Mouse (Mus musculus) heart, adult 2 months (tissue): Measurements from ENCODE around the gene Tpo. TPM values are rescaled to one million over a fixed set of nuclear protein-coding genes. Genes with fewer than 3 reads are reported as not detected.
A peak's percentile ranks its signal among the peaks of the same experiment; 100 is the strongest.

Experiments
- DNase-seq, 2 experiments: peaks; one replicate each; pipeline ENCODE4 v3.0.0; 2021
- H3K27ac ChIP-seq: fragments of 200-600 bp; 2 replicates; pipeline ENCODE4 v1.8.1; 2022
- H3K27me3 ChIP-seq: fragments of 200-500 bp; 2 replicates; pipeline ENCODE4 v1.6.1; 2012; ENCODE audit warnings: mild to moderate bottlenecking, low read length, inconsistent platforms, mixed read lengths; ENCODE audit not compliant: control insufficient read depth, insufficient read depth
- H3K36me3 ChIP-seq: fragments of 200-500 bp; 2 replicates; pipeline ENCODE4 v1.6.1; 2012; ENCODE audit warnings: low read length, inconsistent platforms; ENCODE audit not compliant: control insufficient read depth, insufficient read depth
- H3K4me1 ChIP-seq: fragments of 200-500 bp; 2 replicates; pipeline ENCODE4 v1.6.1; 2011; ENCODE audit warnings: low read length; ENCODE audit not compliant: control insufficient read depth, insufficient read depth
- H3K4me3 ChIP-seq: fragments of 200-600 bp; 2 replicates; pipeline ENCODE4 v1.8.1; 2022
- H3K79me2 ChIP-seq: fragments of 200-500 bp; replicated peaks from 2 replicates; pipeline ENCODE4 v1.6.1; 2012; ENCODE audit warnings: mild to moderate bottlenecking, inconsistent platforms, low read length, moderate library complexity, mixed read lengths; ENCODE audit not compliant: control insufficient read depth, insufficient read depth
- H3K9ac ChIP-seq: fragments of 200-500 bp; 2 replicates; pipeline ENCODE4 v1.6.1; 2012; ENCODE audit warnings: low read depth, mild to moderate bottlenecking, control low read depth, inconsistent platforms, low read length, mixed read lengths
- CTCF ChIP-seq: fragments of 200-600 bp; IDR thresholded peaks from 2 replicates; pipeline ENCODE4 v1.8.1; 2022; ENCODE audit warnings: antibody characterized with exemption, mild to moderate bottlenecking, moderate library complexity
- EP300 ChIP-seq: fragments of 200-500 bp; IDR thresholded peaks from 2 replicates; pipeline ENCODE4 v1.6.1; 2011; ENCODE audit warnings: low read depth, low read length, control low read depth; ENCODE audit not compliant: insufficient read depth
- POLR2A ChIP-seq: fragments of 200-500 bp; IDR thresholded peaks from 2 replicates; pipeline ENCODE4 v1.6.1; 2011; ENCODE audit warnings: mild to moderate bottlenecking, low read depth, low read length, control low read depth; ENCODE audit not compliant: insufficient read depth
- WGBS: fragments of 180-500 bp; shearing (Covaris S2); methylation state at CpG from one replicate; pipeline ENCODE4 v1.1.7; 2018; 5-methylcytosine and 5-hydroxymethylcytosine counted together
- intact Hi-C: fragments of 180-260 bp; cut with DNase I; formaldehyde crosslinking; loops from one replicate; pipeline ENCODE4 v1.15.1; 2025
- polyA plus RNA-seq: library from polyadenylated mRNA; depleted of rRNA; stranded (reverse); fragments of >200 nt; gene quantifications from 2 replicates; pipeline ENCODE4 v1.2.3, GENCODE M21; 2012
- total RNA-seq, 2 experiments: library from RNA; stranded (reverse); gene quantifications; 2 replicates each; pipeline ENCODE4 v1.2.3; 2021

Tpo gene
- total and polyA plus RNA-seq, 3 experiments = not detected

DNA sequence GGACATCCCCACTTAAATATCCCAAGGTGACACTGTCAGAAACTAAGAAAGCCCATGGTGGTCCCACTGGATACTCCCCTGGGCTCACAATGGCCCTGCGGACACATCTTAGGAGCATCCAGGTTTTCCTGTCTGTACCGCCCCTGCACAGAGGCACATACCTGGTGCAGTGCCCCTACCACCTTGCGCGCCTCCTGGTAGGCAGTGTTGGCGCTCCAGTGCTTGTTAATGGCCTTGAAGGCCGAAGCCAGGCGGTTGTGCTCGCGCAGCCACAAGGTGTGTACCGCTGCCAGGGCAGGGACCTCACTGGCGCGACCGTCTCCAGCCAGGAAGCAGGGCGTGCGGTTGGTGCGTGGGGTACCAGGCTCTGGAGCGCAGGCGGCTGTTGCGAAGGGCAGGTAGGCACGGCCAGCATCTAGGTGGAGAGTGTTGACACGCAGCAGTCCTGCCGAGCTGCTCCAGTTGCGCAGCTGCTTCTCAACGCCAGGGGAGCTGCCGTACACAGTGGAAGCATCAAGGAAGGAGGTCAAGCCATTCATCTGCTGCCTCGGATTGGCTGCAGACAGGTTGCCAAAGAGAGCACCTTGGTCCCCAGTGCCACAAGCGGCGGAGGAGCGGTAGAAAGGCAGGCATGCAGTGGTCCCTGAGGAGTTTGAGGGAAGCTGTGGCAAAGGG lies 29.4 kb downstream of the Tpo start:
- no peaks in the 10 kb centered on the region for H3K36me3 ChIP-seq
- H3K9ac ChIP-seq = no peak overlapping the region
- WGBS = 34% methylated on average over 29 of the region's 29 CpGs
- TF ChIP-seq CTCF (peak; percentile 19), EP300 (no peak)
- H3K27ac ChIP-seq = no peak overlapping the region
- no peaks in the 10 kb centered on the region for H3K79me2 ChIP-seq
- no peak overlapping the region for H3K4me3 ChIP-seq
- DNase-seq = no peak
- H3K4me1 ChIP-seq = no peaks in the 10 kb centered on the region
- H3K27me3 ChIP-seq = no peaks in the 10 kb centered on the region; the same call in 1 of the 2 replicates
- intact Hi-C loops = no loop called here

DNA sequence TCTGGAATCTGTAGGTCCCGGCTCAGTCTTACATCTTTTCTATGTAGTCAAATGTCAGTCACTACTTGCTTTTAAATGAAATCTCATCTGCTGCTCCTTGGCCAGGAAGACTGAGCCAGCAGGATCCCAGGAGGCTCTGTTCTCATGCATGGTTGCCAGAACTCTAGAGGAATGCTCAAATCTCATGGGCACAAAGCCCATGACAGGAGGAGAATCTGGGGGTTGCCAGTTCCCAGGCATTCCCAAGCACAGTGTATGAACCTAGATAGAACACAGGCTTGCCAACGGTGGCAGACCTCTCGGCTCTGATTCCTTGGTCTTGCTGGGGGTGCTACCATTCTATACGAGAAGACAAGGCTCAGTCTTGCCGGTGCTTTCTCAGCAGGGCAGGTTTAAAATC lies 40.3 kb downstream of the Tpo start:
- Histone ChIP-seq H3K36me3 (no peaks in the 10 kb centered on the region), H3K27ac (no peak overlapping the region), H3K27me3 (no peaks in the 10 kb centered on the region), H3K4me3 (no peak overlapping the region), H3K9ac (no peak overlapping the region), H3K4me1 (no peaks in the 10 kb centered on the region), H3K79me2 (no peaks in the 10 kb centered on the region)
- intact Hi-C loops = no loop called here
- DNase-seq = peak; percentile 26 to 48
- no peak for TF ChIP-seq POLR2A
- no peak for TF ChIP-seq EP300
- TF ChIP-seq CTCF = no peak
- 54% methylated on average over 5 of the region's 5 CpGs for WGBS

DNA sequence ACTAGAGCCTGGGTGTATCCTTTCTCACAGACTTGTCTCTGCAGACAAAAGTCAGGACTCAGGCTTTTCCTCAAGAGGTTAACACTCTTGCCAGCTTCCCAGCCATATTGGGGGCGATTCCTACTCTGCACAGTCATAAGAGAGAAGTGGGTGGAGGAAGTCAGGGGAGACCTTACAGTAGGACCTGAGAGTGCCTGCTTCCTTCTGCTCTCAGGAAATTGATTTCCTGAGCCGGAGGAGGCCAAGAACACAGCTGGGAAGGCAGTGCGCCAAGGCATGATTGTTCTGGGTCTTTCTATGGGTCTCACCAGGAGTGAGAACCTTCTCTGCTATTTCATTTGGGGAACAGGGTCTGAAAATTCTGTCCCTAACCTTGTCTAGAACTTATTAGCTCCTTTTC lies 48.5 kb downstream of the Tpo start:
- H3K9ac ChIP-seq = no peak overlapping the region
- TF ChIP-seq CTCF (no peak), POLR2A (no peak), EP300 (no peak)
- peak; percentile 13 to 28 for DNase-seq
- no peaks in the 10 kb centered on the region for H3K79me2 ChIP-seq
- no peaks in the 10 kb centered on the region for H3K36me3 ChIP-seq
- no peak overlapping the region for H3K4me3 ChIP-seq
- intact Hi-C loops = no loop called here
- WGBS = 40% methylated on average over 3 of the region's 3 CpGs
- H3K27me3 ChIP-seq = no peaks in the 10 kb centered on the region
- no peak overlapping the region for H3K27ac ChIP-seq
- peaks cover 2% of the 10 kb centered on the region for H3K4me1 ChIP-seq

DNA sequence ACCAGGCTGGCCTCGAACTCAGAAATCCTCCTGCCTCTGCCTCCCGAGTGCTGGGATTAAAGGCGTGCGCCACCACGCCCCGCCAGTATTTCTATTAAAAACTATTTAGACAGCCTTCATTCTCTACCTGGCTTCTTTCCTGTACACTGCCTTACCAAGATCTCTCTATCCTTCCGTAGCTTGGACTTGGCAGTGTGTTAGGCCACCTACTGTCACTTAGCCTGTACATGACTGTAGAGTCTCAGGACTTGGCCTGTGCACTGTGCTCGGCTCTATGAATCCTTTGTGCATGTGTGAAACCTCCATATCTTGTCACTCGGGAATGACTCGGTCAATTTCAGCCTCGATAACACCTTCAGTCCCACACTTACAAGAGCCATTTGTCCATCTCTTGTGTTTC lies 55.4 kb downstream of the Tpo start:
- 87% methylated on average over 11 of the region's 11 CpGs for WGBS
- TF ChIP-seq POLR2A (no peak), EP300 (no peak), CTCF (no peak)
- intact Hi-C loops = no loop called here
- H3K27me3 ChIP-seq = no peaks in the 10 kb centered on the region
- H3K9ac ChIP-seq = no peak overlapping the region
- H3K27ac ChIP-seq = no peak overlapping the region
- DNase-seq = no peak
- H3K4me3 ChIP-seq = no peak overlapping the region
- no peaks in the 10 kb centered on the region for H3K79me2 ChIP-seq
- H3K4me1 ChIP-seq = no peaks in the 10 kb centered on the region
- H3K36me3 ChIP-seq = no peaks in the 10 kb centered on the region

DNA sequence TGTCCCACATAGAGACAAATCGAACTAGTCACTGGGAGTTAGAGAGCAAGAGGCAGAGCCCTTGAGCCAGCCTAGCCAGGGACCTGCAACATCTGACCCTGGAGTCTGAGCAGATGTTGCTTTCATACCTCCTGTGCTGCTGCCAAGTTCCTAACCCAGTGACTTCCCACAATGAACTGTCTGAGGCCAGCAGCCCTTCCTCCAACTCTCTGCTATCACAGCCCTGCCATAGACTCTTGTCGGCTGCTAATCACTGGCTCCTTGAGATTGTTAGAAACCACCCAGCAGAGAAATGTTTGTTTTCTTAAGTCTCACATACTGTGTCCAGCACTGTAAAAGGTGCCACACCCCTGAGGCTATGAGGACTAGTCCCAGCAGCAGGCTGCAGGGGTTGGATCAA lies 56.1 kb downstream of the Tpo start:
- DNase-seq = peak in 1 of 2 experiments; percentile 33
- no peak overlapping the region for H3K9ac ChIP-seq
- H3K27me3 ChIP-seq = no peaks in the 10 kb centered on the region
- H3K27ac ChIP-seq = no peak overlapping the region
- no peaks in the 10 kb centered on the region for H3K79me2 ChIP-seq
- no peaks in the 10 kb centered on the region for H3K4me1 ChIP-seq
- intact Hi-C loops = no loop called here
- WGBS = 22% methylated on average over 2 of the region's 2 CpGs
- no peaks in the 10 kb centered on the region for H3K36me3 ChIP-seq
- no peak overlapping the region for H3K4me3 ChIP-seq
- no peak for TF ChIP-seq POLR2A
- no peak for TF ChIP-seq CTCF
- TF ChIP-seq EP300 = no peak

DNA sequence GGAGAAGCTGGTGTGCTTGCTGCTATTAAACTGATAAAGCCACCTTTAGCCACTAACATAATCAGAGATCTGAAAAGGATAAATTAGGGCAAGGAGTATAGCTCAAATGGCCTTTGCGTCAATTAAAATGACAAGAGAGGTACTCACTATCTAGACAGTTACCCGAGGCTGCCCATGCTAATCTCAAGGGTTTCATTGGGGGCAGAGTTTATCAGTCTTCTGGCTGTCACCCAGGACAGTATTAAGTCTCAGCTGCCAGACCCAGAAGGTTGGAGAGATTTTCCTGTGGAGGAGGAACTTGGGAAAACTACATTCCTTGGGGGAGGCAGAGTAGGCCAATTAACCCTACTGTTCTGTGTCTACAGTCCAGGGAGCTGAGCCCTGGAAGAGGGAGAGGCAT lies 63.1 kb downstream of the Tpo start:
- Histone ChIP-seq H3K9ac (no peak overlapping the region), H3K27ac (no peak overlapping the region), H3K4me1 (no peaks in the 10 kb centered on the region), H3K79me2 (no peaks in the 10 kb centered on the region), H3K4me3 (no peak overlapping the region), H3K36me3 (no peaks in the 10 kb centered on the region), H3K27me3 (no peaks in the 10 kb centered on the region)
- WGBS = 33% methylated on average over 2 of the region's 2 CpGs
- no peak for TF ChIP-seq POLR2A
- TF ChIP-seq CTCF = no peak
- no peak for TF ChIP-seq EP300
- intact Hi-C loops = no loop called here
- DNase-seq = no peak
